Mouse (Mus musculus): Measurements from ENCODE around the gene Ercc1. TPM values are rescaled to one million over a fixed set of nuclear protein-coding genes. Genes with fewer than 3 reads are reported as not detected.

Ercc1 gene
- polyA plus RNA-seq, 1 experiment from 2014 or later = 61.4 TPM

GRCm38 (mm10) chr7:19382166-19382541 lies 37.6 kb downstream of the Ercc1 start:
- Histone ChIP-seq H3K27ac (ENCODE audit: low read length) (no peak overlapping the region), H3K27me3 (ENCODE audit: control insufficient read depth, insufficient read depth, low read length) (no peaks in the 10 kb centered on the region), H3K4me3 (replicated peaks; ENCODE audit: low read length) (peak overlapping the region; percentile 90), H3K9me3 (replicated peaks; ENCODE audit: control insufficient read depth, low read length) (no peaks in the 10 kb centered on the region), H3K4me1 (ENCODE audit: control insufficient read depth, insufficient read depth, low read length) (peaks cover 10% of the 10 kb centered on the region), H3K9ac (ENCODE audit: low read length) (peak overlapping the region; percentile 80), H3K36me3 (ENCODE audit: control insufficient read depth, insufficient read depth, low read length) (peaks cover 13% of the 10 kb centered on the region), H3K4me2 (ENCODE audit: low read depth, low read length) (peak overlapping the region; percentile 91)
- WGBS = 0% methylated on average over 23 of the region's 37 CpGs
- peak; percentile 44 for ATAC-seq (ENCODE audit: insufficient read depth, low FRiP score)

- Histone ChIP-seq H3K27ac (ENCODE audit: low read length) (no peak overlapping the region), H3K4me3 (replicated peaks; ENCODE audit: low read length) (no peak overlapping the region), H3K36me3 (ENCODE audit: control insufficient read depth, insufficient read depth, low read length) (peaks cover 22% of the 10 kb centered on the region), H3K9ac (ENCODE audit: low read length) (no peak overlapping the region), H3K4me1 (ENCODE audit: control insufficient read depth, insufficient read depth, low read length) (peaks cover 10% of the 10 kb centered on the region), H3K27me3 (ENCODE audit: control insufficient read depth, insufficient read depth, low read length) (no peaks in the 10 kb centered on the region), H3K9me3 (replicated peaks; ENCODE audit: control insufficient read depth, low read length) (no peaks in the 10 kb centered on the region), H3K4me2 (ENCODE audit: low read depth, low read length) (no peak overlapping the region)
- ATAC-seq (ENCODE audit: insufficient read depth, low FRiP score) = no peak
- WGBS = 87% methylated on average over 9 of the region's 9 CpGs
Measured at GRCm38 (mm10) chr7:19383708-19384107, 39.1 kb downstream of the Ercc1 start.

- H3K9me3 ChIP-seq (replicated peaks; ENCODE audit: control insufficient read depth, low read length) = no peaks in the 10 kb centered on the region
- H3K27me3 ChIP-seq (ENCODE audit: control insufficient read depth, insufficient read depth, low read length) = no peaks in the 10 kb centered on the region
- 77% methylated on average over 10 of the region's 10 CpGs for WGBS
- no peaks in the 10 kb centered on the region for H3K4me1 ChIP-seq (ENCODE audit: control insufficient read depth, insufficient read depth, low read length)
- no peak overlapping the region for H3K9ac ChIP-seq (ENCODE audit: low read length)
- no peak for ATAC-seq (ENCODE audit: insufficient read depth, low FRiP score)
- H3K36me3 ChIP-seq (ENCODE audit: control insufficient read depth, insufficient read depth, low read length) = peaks cover 41% of the 10 kb centered on the region
- no peak overlapping the region for H3K4me2 ChIP-seq (ENCODE audit: low read depth, low read length)
- H3K27ac ChIP-seq (ENCODE audit: low read length) = no peak overlapping the region
- no peak overlapping the region for H3K4me3 ChIP-seq (replicated peaks; ENCODE audit: low read length)
Measured at GRCm38 (mm10) chr7:19388699-19389413, 44.3 kb downstream of the Ercc1 start.

- no peak for ATAC-seq (ENCODE audit: insufficient read depth, low FRiP score)
- WGBS = 85% methylated on average over 8 of the region's 8 CpGs
- peaks cover 18% of the 10 kb centered on the region for H3K36me3 ChIP-seq (ENCODE audit: control insufficient read depth, insufficient read depth, low read length)
- no peak overlapping the region for H3K27ac ChIP-seq (ENCODE audit: low read length)
- no peaks in the 10 kb centered on the region; the same call in 1 of the 2 replicates for H3K27me3 ChIP-seq (ENCODE audit: control insufficient read depth, insufficient read depth, low read length)
- no peak overlapping the region for H3K9ac ChIP-seq (ENCODE audit: low read length)
- H3K4me2 ChIP-seq (ENCODE audit: low read depth, low read length) = no peak overlapping the region
- H3K4me1 ChIP-seq (ENCODE audit: control insufficient read depth, insufficient read depth, low read length) = no peaks in the 10 kb centered on the region
- no peak overlapping the region for H3K4me3 ChIP-seq (replicated peaks; ENCODE audit: low read length)
- H3K9me3 ChIP-seq (replicated peaks; ENCODE audit: control insufficient read depth, low read length) = no peaks in the 10 kb centered on the region
Measured at GRCm38 (mm10) chr7:19394484-19394883, 49.9 kb downstream of the Ercc1 start.

GRCm38 (mm10) chr7:19399496-19400280 lies 55.1 kb downstream of the Ercc1 start:
- Histone ChIP-seq H3K36me3 (ENCODE audit: control insufficient read depth, insufficient read depth, low read length) (no peaks in the 10 kb centered on the region), H3K9me3 (replicated peaks; ENCODE audit: control insufficient read depth, low read length) (peaks cover 7% of the 10 kb centered on the region), H3K4me2 (ENCODE audit: low read depth, low read length) (peak overlapping the region; percentile 57), H3K4me1 (ENCODE audit: control insufficient read depth, insufficient read depth, low read length) (0 out of 2 replicates have a peak, but pooled peaks cover 2% of the 10 kb centered on the region), H3K9ac (ENCODE audit: low read length) (peak overlapping the region; percentile 69), H3K27ac (ENCODE audit: low read length) (no peak overlapping the region), H3K27me3 (ENCODE audit: control insufficient read depth, insufficient read depth, low read length) (peaks cover 24% of the 10 kb centered on the region), H3K4me3 (replicated peaks; ENCODE audit: low read length) (peak overlapping the region; percentile 43)
- WGBS = 3% methylated on average over 27 of the region's 27 CpGs
- ATAC-seq (ENCODE audit: insufficient read depth, low FRiP score) = peak; percentile 56; the same call in 1 of the 2 replicates

GRCm38 (mm10) chr7:19400946-19401345 lies 56.4 kb downstream of the Ercc1 start:
- no peak overlapping the region for H3K4me3 ChIP-seq (replicated peaks; ENCODE audit: low read length)
- H3K27me3 ChIP-seq (ENCODE audit: control insufficient read depth, insufficient read depth, low read length) = peaks cover 27% of the 10 kb centered on the region
- H3K4me1 ChIP-seq (ENCODE audit: control insufficient read depth, insufficient read depth, low read length) = 0 out of 2 replicates have a peak, but pooled peaks cover 5% of the 10 kb centered on the region
- no peak overlapping the region for H3K27ac ChIP-seq (ENCODE audit: low read length)
- H3K9ac ChIP-seq (ENCODE audit: low read length) = no peak overlapping the region
- H3K9me3 ChIP-seq (replicated peaks; ENCODE audit: control insufficient read depth, low read length) = peaks cover 7% of the 10 kb centered on the region
- H3K4me2 ChIP-seq (ENCODE audit: low read depth, low read length) = no peak overlapping the region
- no peak for ATAC-seq (ENCODE audit: insufficient read depth, low FRiP score)
- H3K36me3 ChIP-seq (ENCODE audit: control insufficient read depth, insufficient read depth, low read length) = no peaks in the 10 kb centered on the region
- 79% methylated on average over 4 of the region's 4 CpGs for WGBS

GRCm38 (mm10) chr7:19402535-19403112 lies 58.0 kb downstream of the Ercc1 start:
- H3K4me3 ChIP-seq (replicated peaks; ENCODE audit: low read length) = no peak overlapping the region
- H3K4me1 ChIP-seq (ENCODE audit: control insufficient read depth, insufficient read depth, low read length) = 0 out of 2 replicates have a peak, but pooled peaks cover 5% of the 10 kb centered on the region
- H3K36me3 ChIP-seq (ENCODE audit: control insufficient read depth, insufficient read depth, low read length) = no peaks in the 10 kb centered on the region
- peaks cover 27% of the 10 kb centered on the region for H3K27me3 ChIP-seq (ENCODE audit: control insufficient read depth, insufficient read depth, low read length)
- no peak for ATAC-seq (ENCODE audit: insufficient read depth, low FRiP score)
- H3K9ac ChIP-seq (ENCODE audit: low read length) = no peak overlapping the region
- H3K9me3 ChIP-seq (replicated peaks; ENCODE audit: control insufficient read depth, low read length) = peaks cover 7% of the 10 kb centered on the region
- H3K4me2 ChIP-seq (ENCODE audit: low read depth, low read length) = no peak overlapping the region
- no peak overlapping the region for H3K27ac ChIP-seq (ENCODE audit: low read length)
- 82% methylated on average over 9 of the region's 9 CpGs for WGBS

GRCm38 (mm10) chr7:19403731-19404296 lies 59.2 kb downstream of the Ercc1 start, which contains the start of gene Klc3:
Gene Klc3 (minus strand): TSS chr7:19404104.
- Histone ChIP-seq H3K9ac (ENCODE audit: low read length) (peak within 1 kb of the TSS; percentile 72), H3K36me3 (ENCODE audit: control insufficient read depth, insufficient read depth, low read length) (no peaks in the 10 kb centered on the region), H3K4me2 (ENCODE audit: low read depth, low read length) (peak within 1 kb of the TSS; percentile 96), H3K27ac (ENCODE audit: low read length) (no peak within 1 kb of the TSS), H3K4me3 (replicated peaks; ENCODE audit: low read length) (peak within 1 kb of the TSS; percentile 64), H3K9me3 (replicated peaks; ENCODE audit: control insufficient read depth, low read length) (peaks cover 7% of the 10 kb centered on the region), H3K4me1 (ENCODE audit: control insufficient read depth, insufficient read depth, low read length) (0 out of 2 replicates have a peak, but pooled peaks cover 5% of the 10 kb centered on the region), H3K27me3 (ENCODE audit: control insufficient read depth, insufficient read depth, low read length) (peaks cover 27% of the 10 kb centered on the region)
- peak; percentile 89 for ATAC-seq (ENCODE audit: insufficient read depth, low FRiP score)
- under 1% methylated on average over 62 of the region's 62 CpGs for WGBS
